Mouse (Mus musculus): Measurements from ENCODE around the gene Nadsyn1.

DNA sequence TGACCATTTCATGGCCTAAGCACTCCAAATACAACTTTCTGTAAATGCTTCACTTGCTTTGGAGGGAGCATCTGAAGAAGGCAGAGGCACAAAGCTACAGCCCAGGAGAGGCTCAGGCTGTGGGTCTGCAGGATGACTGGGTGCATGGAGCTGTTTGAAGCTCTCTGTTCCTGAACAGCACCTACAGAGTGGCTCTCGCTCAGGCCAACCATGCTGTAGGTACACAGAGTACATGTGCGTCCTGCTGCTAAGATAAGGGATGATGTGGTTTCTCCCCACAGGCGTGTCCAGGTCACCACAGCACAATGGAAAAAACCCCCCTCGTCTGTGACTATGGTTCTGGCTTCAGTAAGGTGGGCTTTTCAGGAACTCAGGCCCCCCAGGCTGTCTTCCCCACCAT, 46.2 kb upstream of the Nadsyn1 start:
- TF ChIP-seq MAX (IDR thresholded peaks at IDR 0.05): no peak
- no peak for TF ChIP-seq CTCF (IDR thresholded peaks at IDR 0.05; ENCODE audit: control insufficient read depth, insufficient read depth, insufficient read length)
- TF ChIP-seq USF1 (IDR thresholded peaks at IDR 0.05; ENCODE audit: low read depth): no peak
- no peak for TF ChIP-seq CEBPB (IDR thresholded peaks at IDR 0.05; ENCODE audit: low read depth)
- TF ChIP-seq FOSL1 (IDR thresholded peaks at IDR 0.05; ENCODE audit: insufficient read depth, low read length, poor library complexity, severe bottlenecking): no peak
- TF ChIP-seq MYOD1 (IDR thresholded peaks at IDR 0.05; ENCODE audit: control insufficient read depth, insufficient read length, low read depth): no peak
- TF ChIP-seq MYOG (IDR thresholded peaks at IDR 0.05; ENCODE audit: control insufficient read depth, extremely low read depth, insufficient read length): no peak
